Mouse (Mus musculus) C3H10T1/2 (cell line): Measurements from ENCODE around the gene Fsd1. TPM values are rescaled to one million over a fixed set of nuclear protein-coding genes. Genes with fewer than 3 reads are reported as not detected.

Experiments used
- polyA plus RNA-seq, 2 experiments: library from polyadenylated mRNA; unstranded; fragments of >200 nt; fragmentation: generic; extraction: Trizol; gene quantifications; one replicate each; pipeline ENCODE4 v1.2.1; 2012; ENCODE audit warnings: missing spikeins in 2 of 2

Fsd1 gene
- 1 to 10 TPM in 1 of 2 experiments, under 1 TPM in 1; 0.64 to 1.5 TPM for polyA plus RNA-seq

DNA sequence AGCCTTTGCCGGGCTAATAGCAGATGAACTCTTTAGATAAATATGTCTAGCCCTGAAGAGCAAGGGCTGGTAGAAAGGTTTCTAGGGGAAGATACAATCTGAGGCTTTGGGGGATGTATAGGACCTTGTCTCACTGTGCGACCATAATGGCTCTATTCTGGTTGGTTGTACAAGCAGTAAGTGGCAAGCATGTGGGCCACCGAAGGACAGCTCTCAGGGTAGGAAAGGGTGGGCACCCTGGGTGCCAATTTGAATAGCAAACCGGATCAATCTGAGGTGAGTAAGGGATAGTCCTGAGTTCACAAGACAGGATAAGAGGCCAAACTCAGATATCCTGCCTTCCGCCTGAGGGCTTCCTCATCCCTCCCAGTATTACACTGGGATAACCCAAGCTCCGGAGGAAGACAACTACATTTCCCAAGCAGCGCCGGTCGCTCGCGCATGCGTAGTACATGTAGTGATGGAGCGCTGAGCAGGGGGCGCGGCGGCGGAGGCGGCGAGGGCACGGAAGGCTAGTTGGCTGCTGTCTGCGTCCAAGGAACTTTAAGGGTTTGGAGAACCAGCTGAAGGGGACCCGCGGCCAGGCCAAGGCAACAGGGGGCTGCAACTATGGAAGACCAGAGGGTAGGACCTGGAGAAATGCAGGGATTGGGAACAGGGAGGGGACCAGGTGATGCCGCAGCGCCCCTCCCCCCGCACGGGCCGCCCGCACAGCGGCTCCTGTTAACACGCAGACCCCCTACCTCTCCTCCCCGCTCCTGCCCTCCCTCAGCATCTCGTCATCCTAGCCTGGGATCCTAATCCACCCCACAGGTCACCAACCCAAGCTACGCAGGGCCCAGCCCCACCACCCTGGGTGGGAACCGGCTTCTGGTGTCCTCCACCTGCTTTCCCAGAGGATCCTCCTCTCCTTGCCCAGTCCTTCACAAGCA is at the start of gene Fsd1:
Gene Fsd1, plus strand, starts transcription at position 480 of the 932 bp plus-strand sequence.

GRCm38 (mm10) chr17:55949400-55949799 is 36.9 kb upstream of the Fsd1 start, which contains the start of gene Zfp119b:
Gene Zfp119b, minus strand, starts transcription at chr17:55949500.

GRCm38 (mm10) chr17:55952447-55953027 is 33.8 kb upstream of the Fsd1 start, which contains the start of gene Ebi3:
Gene Ebi3, plus strand, starts transcription at chr17:55952640.

GRCm38 (mm10) chr17:55958918-55959728 is 27.2 kb upstream of the Fsd1 start, which contains the start of gene Yju2:
Gene Yju2, plus strand, starts transcription at chr17:55959099.

DNA sequence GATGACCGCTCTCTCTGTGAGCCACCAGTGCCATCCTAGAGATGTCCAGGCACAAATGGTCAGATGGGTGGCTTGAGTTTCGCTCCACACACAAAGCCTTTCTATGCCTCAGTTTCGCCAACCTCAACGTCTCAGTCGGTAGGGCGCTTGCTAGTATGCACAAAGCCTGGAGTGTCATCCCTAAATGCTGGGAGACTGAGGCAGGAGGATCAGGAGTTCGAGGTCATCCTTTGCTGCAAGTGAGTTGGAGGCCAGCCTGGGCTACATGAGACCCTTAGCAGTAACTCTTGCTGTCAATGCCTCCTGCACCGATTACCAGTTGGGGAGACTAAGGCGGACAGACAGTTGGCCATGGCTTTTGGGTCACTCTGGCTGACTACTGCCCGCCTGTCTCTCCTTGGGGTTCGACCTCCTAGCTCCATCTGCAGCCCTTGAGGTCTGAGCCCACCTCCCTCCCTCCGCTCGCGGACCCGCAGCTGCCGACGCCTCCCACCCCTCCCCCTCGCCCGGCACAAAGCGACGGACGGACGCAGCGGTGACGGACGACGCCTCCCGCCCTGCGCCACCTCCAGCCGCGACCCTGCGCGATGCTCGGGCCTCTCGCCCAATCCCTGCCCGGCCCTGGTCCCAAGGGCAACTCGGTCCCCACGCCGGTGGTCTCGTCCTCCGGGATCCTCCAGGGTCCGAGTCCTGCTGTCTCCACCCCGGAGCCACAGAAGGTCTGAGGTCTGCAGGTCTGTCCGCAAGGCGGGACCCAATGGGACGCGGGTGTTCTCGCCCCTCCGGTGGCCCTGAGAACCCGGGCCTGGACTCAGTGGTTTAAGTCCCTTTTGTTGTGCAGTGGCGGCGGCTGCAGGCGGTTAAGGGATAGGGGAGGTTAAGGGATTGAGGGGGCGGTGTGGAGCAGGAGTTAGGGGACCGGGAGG is 16.1 kb upstream of the Fsd1 start, which contains the start of gene Shd:
Gene Shd, plus strand, starts transcription at position 502 of the 926 bp plus-strand sequence.

DNA sequence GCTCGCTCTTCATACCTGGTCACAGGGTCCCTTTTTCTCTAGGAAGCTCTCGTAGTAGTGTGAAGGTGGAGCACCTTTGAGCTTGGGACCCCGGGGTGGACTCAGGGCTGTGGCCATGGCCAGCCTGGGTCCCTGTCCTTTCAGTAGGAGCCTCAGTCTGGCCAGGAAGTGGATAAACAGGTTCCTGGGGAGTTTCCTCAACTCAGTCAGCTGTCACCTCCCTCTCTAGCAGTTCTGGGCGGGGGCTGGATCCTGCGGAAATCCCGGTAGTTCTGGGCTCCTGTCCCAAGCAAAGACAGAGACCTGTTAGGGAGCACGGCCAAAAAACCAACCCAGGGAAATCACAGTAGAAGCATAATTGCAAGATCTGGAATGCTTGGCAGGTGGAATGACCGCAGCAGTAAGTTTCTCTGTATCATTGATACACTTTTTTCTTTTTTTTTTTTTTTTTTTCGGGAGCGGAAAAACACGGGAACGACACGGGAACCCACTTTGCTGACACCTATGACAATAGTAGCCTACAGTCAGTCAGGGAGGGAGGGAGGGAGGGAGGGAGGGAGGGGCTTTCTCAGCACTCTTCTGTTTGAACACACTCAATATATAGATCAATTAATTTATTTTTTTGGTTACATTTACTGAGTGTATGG is 19.2 kb downstream of the Fsd1 start, which contains the start of the genes Stap2 and Mpnd:
Gene Stap2, minus strand, starts transcription at position 170 of the 647 bp plus-strand sequence.
Gene Mpnd, plus strand, starts transcription at position 297 of the 647 bp plus-strand sequence.

DNA sequence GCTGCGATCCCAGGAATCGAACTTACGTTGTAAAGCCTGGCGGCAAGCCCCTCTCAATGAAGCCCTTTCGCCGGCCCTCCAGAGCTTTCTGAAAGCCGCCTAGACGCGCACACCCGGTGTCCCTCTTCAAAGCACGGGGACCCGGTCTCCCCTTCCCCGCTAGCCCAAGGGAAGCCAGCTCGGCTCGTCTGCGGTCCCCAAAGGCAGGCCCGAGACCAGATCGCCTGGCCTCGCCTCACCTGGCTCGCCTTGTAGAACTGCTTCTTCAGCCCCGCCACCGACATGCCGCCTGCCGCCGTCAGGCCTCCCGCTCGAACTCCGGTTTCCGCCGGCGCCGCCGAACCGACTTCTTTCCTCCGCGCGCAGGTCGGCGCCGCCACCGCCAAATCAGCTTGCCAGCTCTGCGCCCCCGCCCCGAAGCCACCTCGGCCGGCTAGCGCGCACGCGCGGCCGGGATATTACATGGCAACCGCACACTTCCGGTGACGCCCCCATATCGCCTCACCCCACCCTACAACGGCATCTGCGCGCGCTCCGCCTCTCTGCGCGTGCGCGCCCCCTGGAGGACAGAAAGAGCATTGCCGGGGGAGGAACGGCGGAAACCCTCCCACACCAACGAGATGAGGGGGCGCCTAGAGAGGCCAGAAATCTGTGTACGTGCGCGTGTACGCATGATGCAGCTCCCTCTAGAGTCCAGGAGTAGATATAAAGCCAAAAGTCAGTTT is 50.0 kb downstream of the Fsd1 start, which contains the start of gene Sh3gl1:
Gene Sh3gl1, minus strand, starts transcription at position 460 of the 725 bp plus-strand sequence.

DNA sequence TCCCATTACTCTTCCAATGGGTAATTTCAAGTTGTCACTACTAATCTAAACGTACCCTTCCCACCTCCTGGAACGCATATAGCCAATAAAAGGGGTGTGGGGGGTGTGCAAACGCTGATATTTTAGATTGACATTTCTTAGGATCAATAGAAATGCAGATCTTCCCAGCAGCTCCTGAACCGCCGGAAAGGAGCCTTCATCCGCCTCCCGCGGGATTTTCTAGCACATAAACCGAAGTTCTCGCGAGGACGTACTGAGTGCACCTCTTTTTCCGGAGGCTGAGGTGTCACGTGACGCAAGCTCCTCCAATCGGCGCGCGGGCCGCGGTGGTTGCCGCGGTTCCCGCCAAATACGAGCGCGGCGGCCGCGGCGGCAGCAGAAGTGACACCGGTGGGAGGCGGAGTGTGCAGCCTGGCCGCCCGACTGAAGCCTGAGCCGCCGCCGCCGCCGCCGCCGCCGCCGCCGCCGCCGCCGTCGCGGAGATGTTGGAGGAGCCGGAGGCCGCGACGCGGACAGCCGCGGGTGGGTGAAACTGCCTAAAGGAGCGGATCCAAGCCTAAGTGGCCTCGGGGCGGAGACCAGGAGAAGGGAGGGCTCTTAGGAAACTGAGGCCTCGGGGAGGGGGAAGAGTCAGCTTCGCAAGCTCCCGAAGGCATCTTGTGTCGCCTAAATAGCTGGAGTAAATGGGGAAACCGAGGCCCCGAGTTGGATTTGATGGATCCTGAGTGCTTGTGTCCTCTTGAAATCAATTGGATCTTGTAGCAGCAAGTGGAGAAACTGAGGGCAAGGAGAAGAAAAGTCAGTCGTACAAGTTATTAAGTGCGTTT is 53.9 kb downstream of the Fsd1 start, which contains the start of gene Chaf1a:
Gene Chaf1a, plus strand, starts transcription at position 410 of the 827 bp plus-strand sequence.

Other genes starting within 250 kb of the Fsd1 start
- not detected for gene Adgre4, start 236.5 kb upstream of the Fsd1 start, polyA plus RNA-seq
- under 1 TPM; 0.07 to 0.77 TPM for gene Zfp119a, start 107.6 kb upstream of the Fsd1 start, polyA plus RNA-seq
- gene Zfp959, start 94.4 kb upstream of the Fsd1 start, polyA plus RNA-seq = 1 to 10 TPM in 1 of 2 experiments, under 1 TPM in 1; 0.12 to 1.7 TPM
- under 1 TPM; 0.06 to 0.94 TPM for gene Zfp119b, start 37.0 kb upstream of the Fsd1 start, polyA plus RNA-seq
- gene Ebi3, start 33.9 kb upstream of the Fsd1 start, polyA plus RNA-seq = under 1 TPM in 1 of 2 experiments, not detected in 1; 0.06 TPM
- 10 to 100 TPM; 16.0 to 20.0 TPM for gene Yju2, start 27.4 kb upstream of the Fsd1 start, polyA plus RNA-seq
- gene Shd, start 16.0 kb upstream of the Fsd1 start, polyA plus RNA-seq = under 1 TPM; 0.02 to 0.21 TPM
- gene Stap2, start 19.1 kb downstream of the Fsd1 start, polyA plus RNA-seq = 1 to 10 TPM in 1 of 2 experiments, under 1 TPM in 1; 0.34 to 1.7 TPM
- gene Mpnd, start 19.2 kb downstream of the Fsd1 start, polyA plus RNA-seq = 100 to 1,000 TPM; 124 to 143 TPM
- 100 to 1,000 TPM in 1 of 2 experiments, 10 to 100 TPM in 1; 42.7 to 118 TPM for gene Sh3gl1, start 50.1 kb downstream of the Fsd1 start, polyA plus RNA-seq
- 10 to 100 TPM; 11.2 to 22.3 TPM for gene Chaf1a, start 53.9 kb downstream of the Fsd1 start, polyA plus RNA-seq
- gene Ubxn6, start 88.5 kb downstream of the Fsd1 start, polyA plus RNA-seq = 10 to 100 TPM; 74.6 to 75.5 TPM
- 10 to 100 TPM; 79.2 to 93.8 TPM for gene Hdgfl2, start 93.1 kb downstream of the Fsd1 start, polyA plus RNA-seq
- gene Plin4, start 123.3 kb downstream of the Fsd1 start, polyA plus RNA-seq = 10 to 100 TPM in 1 of 2 experiments, 1 to 10 TPM in 1; 2.6 to 25.7 TPM
- gene Plin5, start 131.1 kb downstream of the Fsd1 start, polyA plus RNA-seq = under 1 TPM in 1 of 2 experiments, not detected in 1; 0.07 TPM
- gene Lrg1, start 135.5 kb downstream of the Fsd1 start, polyA plus RNA-seq = under 1 TPM in 1 of 2 experiments, not detected in 1; 0.08 TPM
- gene Sema6b, start 153.8 kb downstream of the Fsd1 start, polyA plus RNA-seq = under 1 TPM; 0.48 to 0.54 TPM
- gene Tnfaip8l1, start 176.0 kb downstream of the Fsd1 start, polyA plus RNA-seq = 1 to 10 TPM; 1.8 to 9.3 TPM
- gene Mydgf, start 197.4 kb downstream of the Fsd1 start, polyA plus RNA-seq = 100 to 1,000 TPM; 116 to 121 TPM
- gene Dpp9, start 232.4 kb downstream of the Fsd1 start, polyA plus RNA-seq = 10 to 100 TPM; 17.4 to 41.3 TPM